8 mouse cellular contexts compared by ENCODE assay signal in genomic region chr1:152904469-152904868, GRCm38 (mm10). TPM values are rescaled to one million over a fixed set of nuclear protein-coding genes. Genes with fewer than 3 reads are reported as not detected.
DNase-seq lines count a peak whose midpoint lies in the region; ATAC-seq lines count a peak whose summit lies in the region.

No protein-coding gene starts in this region.

- H3K27me3 ChIP-seq in megakaryocyte, embryonic 14.5 days (replicated peaks), result peaks cover under 1% of the 10 kb centered on the region

- peaks cover 29% of the 10 kb centered on the region for H3K4me1 ChIP-seq in megakaryocyte, embryonic 14.5 days

- H3K36me3 ChIP-seq in megakaryocyte, embryonic 14.5 days (replicated peaks; ENCODE audit: low read length), result peaks cover 5% of the 10 kb centered on the region

- intact Hi-C loops in gastrocnemius, postnatal 14 days (cut with DNase I; ENCODE audit: low total_unique reads), result loop anchor here (10.0 kb wide), 1 partner anchor 110 kb away; no protein-coding TSS in a partner anchor

- peak; percentile 66 to 69 for DNase-seq in adrenal gland, adult 18-20 months (ENCODE audit: low spot score in 2 of 2)
- DNase-seq in embryo, embryonic 10.5 days (ENCODE audit: low spot score), result peak; percentile 91
- peak; percentile 78 for DNase-seq in gastrocnemius, postnatal 14 days
- DNase-seq in left cerebral cortex, adult 9 months (ENCODE audit: low spot score in 2 of 2), result peak; percentile 62 to 86
- DNase-seq in right cerebral cortex, adult 2 months (ENCODE audit: low spot score in 2 of 2), result peak; percentile 87 to 89
- DNase-seq in urinary bladder, postnatal 10 days (ENCODE audit: low spot score), result peak; percentile 21

- peak; percentile 66 for ATAC-seq in inflammation-experienced regulatory T-cells, adult 6 months

- peak overlapping the region; percentile 98 for H3K4me3 ChIP-seq in megakaryocyte, embryonic 14.5 days (replicated peaks)

- no peaks in the 10 kb centered on the region for H3K9me3 ChIP-seq in megakaryocyte, embryonic 14.5 days

RNA-seq across cellular contexts. Expression of gene Smg7, which starts 2.0 kb away (rescaled TPM):
- total RNA-seq in adrenal gland, adult 18-20 months (2021), result 10 to 100 TPM; 65.8 to 73.8 TPM
- 10 to 100 TPM; 33.9 to 34.4 TPM for total RNA-seq in gastrocnemius, postnatal 14 days (2021)
- polyA plus RNA-seq in inflammation-experienced regulatory T-cells, adult 6 months (2017; shearing (Covaris generic)), result 10 to 100 TPM; 34.6 to 43.5 (median 38.8) TPM
- polyA plus RNA-seq in megakaryocyte, embryonic 14.5 days (2012; ENCODE audit: insufficient read depth, low replicate concordance), result 0.47 and 1.2 TPM in 2 replicates

RNA-seq across cellular contexts. Expression of gene Nmnat2, which starts 50.3 kb away (rescaled TPM):
- 1 to 10 TPM in 1 of 2 experiments, under 1 TPM in 1; 0.99 to 1.9 TPM for total RNA-seq in adrenal gland, adult 18-20 months (2021)
- total RNA-seq in gastrocnemius, postnatal 14 days (2021), result 1 to 10 TPM in 1 of 2 experiments, under 1 TPM in 1; 0.51 to 1.1 TPM
- 1 to 10 TPM in 2 of 3 experiments, under 1 TPM in 1; 0.34 to 4.1 (median 1.1) TPM for polyA plus RNA-seq in inflammation-experienced regulatory T-cells, adult 6 months (2017; shearing (Covaris generic))
- polyA plus RNA-seq in megakaryocyte, embryonic 14.5 days (2012; ENCODE audit: insufficient read depth, low replicate concordance), result 0.34 TPM in 1 of 2 replicates, not detected in the other

Comparison
In these comparisons a context has a peak if more than half of its experiments do, and no peak if none do; other contexts are left out.
1. Peak in every context shown above with its lines: DNase-seq, ATAC-seq and H3K4me3 ChIP-seq.
2. DNase-seq: peak in every context shown above with its lines; median percentile 91 in embryo, embryonic 10.5 days; 88 in right cerebral cortex, adult 2 months; 78 in gastrocnemius, postnatal 14 days; 74 in left cerebral cortex, adult 9 months; 68 in adrenal gland, adult 18-20 months; 21 in urinary bladder, postnatal 10 days.